ENCODE assay signal across 34 mouse cellular contexts in the genomic region with DNA sequence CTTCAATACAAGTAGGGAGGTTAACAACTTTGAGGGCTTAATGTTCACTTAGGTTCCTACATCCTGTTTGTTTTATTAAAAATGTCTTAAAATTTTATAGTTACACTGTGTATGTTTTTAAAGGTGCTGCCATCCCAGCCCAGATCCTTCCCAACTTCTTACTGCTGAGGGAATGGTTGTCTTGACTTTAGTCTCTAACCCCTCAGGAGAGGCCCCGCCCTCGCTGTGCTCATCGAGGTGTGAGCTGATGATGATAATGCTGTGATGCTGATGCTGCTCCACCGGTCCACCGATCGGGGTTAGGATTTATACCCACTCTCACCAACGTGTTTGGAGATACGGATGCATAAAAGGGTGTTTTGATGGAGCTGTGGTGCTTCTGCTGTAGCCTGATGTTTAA. TPM values are rescaled to one million over a fixed set of nuclear protein-coding genes. Genes with fewer than 3 reads are reported as not detected.
"Had no signal": no experiment of that assay in that cellular context is flagged by ENCODE, and none has a peak within 500 bp of the region (broad histone marks: within the 10 kb centered on the region; RNA-seq: fewer than 3 reads in every experiment).

No protein-coding gene starts in this region.

- H3K27ac ChIP-seq: heart, embryonic 13.5 days; heart, embryonic 15.5 days; hindbrain, embryonic 10.5 days; hindbrain, embryonic 12.5 days; hindbrain, embryonic 13.5 days; hindbrain, embryonic 14.5 days; hindbrain, embryonic 15.5 days; hindbrain, postnatal 0 days; intestine, embryonic 15.5 days; kidney, embryonic 15.5 days; kidney, postnatal 0 days; layer of hippocampus, adult 2 months; left cerebral cortex, adult 2 months had no signal

- H3K4me3 ChIP-seq: heart, embryonic 12.5 days; heart, embryonic 13.5 days; heart, embryonic 15.5 days; hindbrain, embryonic 10.5 days; hindbrain, embryonic 12.5 days; hindbrain, embryonic 13.5 days; hindbrain, embryonic 15.5 days; intestine, embryonic 15.5 days; kidney, embryonic 15.5 days; layer of hippocampus, adult 2 months; left cerebral cortex, adult 2 months had no signal

- H3K27me3 ChIP-seq: heart, embryonic 12.5 days; heart, embryonic 13.5 days; heart, embryonic 15.5 days; hindbrain, embryonic 12.5 days; hindbrain, embryonic 13.5 days; hindbrain, embryonic 15.5 days; intestine, embryonic 15.5 days; kidney, embryonic 15.5 days had no signal

- H3K9me3 ChIP-seq: heart, embryonic 12.5 days; heart, embryonic 13.5 days; heart, embryonic 15.5 days; hindbrain, embryonic 10.5 days; hindbrain, embryonic 12.5 days; hindbrain, embryonic 13.5 days; hindbrain, embryonic 15.5 days; intestine, embryonic 15.5 days; kidney, embryonic 15.5 days had no signal

- H3K4me2 ChIP-seq: heart, embryonic 11.5 days; heart, embryonic 12.5 days; heart, embryonic 13.5 days; heart, embryonic 15.5 days; hindbrain, embryonic 12.5 days; hindbrain, embryonic 13.5 days; hindbrain, embryonic 14.5 days; hindbrain, embryonic 15.5 days; intestine, embryonic 15.5 days; kidney, embryonic 15.5 days had no signal

- DNase-seq: heart, postnatal 10 days; heart, postnatal 36 days; heart, postnatal 4 days; kidney, adult 11 months; kidney, adult 18-20 months; kidney, adult 2 months; kidney, adult 8-10 months; kidney, adult 9 months; kidney, postnatal 10 days; kidney, postnatal 14 days; kidney, postnatal 25 days; kidney, postnatal 36 days; kidney, postnatal 4 days; layer of hippocampus, adult 9-11 months; layer of hippocampus, postnatal 36 days had no signal

- H3K9ac ChIP-seq: heart, embryonic 12.5 days; heart, embryonic 13.5 days; heart, embryonic 15.5 days; hindbrain, embryonic 12.5 days; hindbrain, embryonic 13.5 days; hindbrain, embryonic 14.5 days; hindbrain, embryonic 15.5 days; intestine, embryonic 15.5 days; kidney, embryonic 15.5 days had no signal

- H3K4me1 ChIP-seq: hindbrain, embryonic 10.5 days; hindbrain, embryonic 12.5 days; hindbrain, embryonic 15.5 days; intestine, embryonic 15.5 days; kidney, embryonic 15.5 days had no signal

- ATAC-seq: hindbrain, embryonic 16.5 days; hindbrain, postnatal 0 days; inflammation-experienced regulatory T-cells, adult 6 months; intestine, embryonic 15.5 days; intestine, embryonic 16.5 days; intestine, postnatal 0 days had no signal

RNA-seq across cellular contexts. Expression of a gene that starts 22.1 kb away (rescaled TPM):
- polyA plus RNA-seq: inflammation-experienced regulatory T-cells, adult 6 months had no signal

RNA-seq across cellular contexts. Expression of a gene that starts 23.1 kb away (rescaled TPM):
- polyA plus RNA-seq: inflammation-experienced regulatory T-cells, adult 6 months had no signal
